Mouse (Mus musculus) megakaryocyte, embryonic 14.5 days (primary cell): ENCODE data around the gene Rab37. TPM values are rescaled to one million over a fixed set of nuclear protein-coding genes. Genes with fewer than 3 reads are reported as not detected.
A peak's percentile ranks its signal among the peaks of the same experiment; 100 is the strongest.

Experiments used
- H3K27me3 ChIP-seq: replicated peaks from 2 replicates; pipeline ENCODE3; 2012; ENCODE audit warnings: inconsistent platforms
- H3K36me3 ChIP-seq: replicated peaks from 2 replicates; pipeline ENCODE3; 2012; ENCODE audit warnings: low read length, inconsistent platforms, mixed read lengths
- H3K4me1 ChIP-seq: 2 replicates; pipeline ENCODE4 v1.6.1; 2012; ENCODE audit warnings: inconsistent platforms
- H3K4me3 ChIP-seq: replicated peaks from 2 replicates; pipeline ENCODE3; 2012; ENCODE audit warnings: moderate library complexity, mild to moderate bottlenecking, inconsistent platforms
- H3K9me3 ChIP-seq: 2 replicates; pipeline ENCODE4 v1.6.1; 2012; ENCODE audit warnings: inconsistent platforms
- FLI1 ChIP-seq: IDR thresholded peaks from 2 replicates; pipeline ENCODE4 v1.6.1; 2012; ENCODE audit warnings: low read length, inconsistent platforms, mixed read lengths
- GATA1 ChIP-seq: IDR thresholded peaks from 3 replicates; pipeline ENCODE4 v1.6.1; 2012; ENCODE audit warnings: mixed read lengths, low read length, inconsistent platforms, borderline replicate concordance
- polyA plus RNA-seq: library from polyadenylated mRNA; stranded (reverse); fragments of >175 nt; gene quantifications from 2 replicates; pipeline ENCODE4 v1.2.3, GENCODE M21; 2012; ENCODE audit warnings: low replicate concordance; ENCODE audit not compliant: insufficient read depth

The Rab37 gene
- 8.4 and 19.8 TPM in 2 replicates for polyA plus RNA-seq

DNA sequence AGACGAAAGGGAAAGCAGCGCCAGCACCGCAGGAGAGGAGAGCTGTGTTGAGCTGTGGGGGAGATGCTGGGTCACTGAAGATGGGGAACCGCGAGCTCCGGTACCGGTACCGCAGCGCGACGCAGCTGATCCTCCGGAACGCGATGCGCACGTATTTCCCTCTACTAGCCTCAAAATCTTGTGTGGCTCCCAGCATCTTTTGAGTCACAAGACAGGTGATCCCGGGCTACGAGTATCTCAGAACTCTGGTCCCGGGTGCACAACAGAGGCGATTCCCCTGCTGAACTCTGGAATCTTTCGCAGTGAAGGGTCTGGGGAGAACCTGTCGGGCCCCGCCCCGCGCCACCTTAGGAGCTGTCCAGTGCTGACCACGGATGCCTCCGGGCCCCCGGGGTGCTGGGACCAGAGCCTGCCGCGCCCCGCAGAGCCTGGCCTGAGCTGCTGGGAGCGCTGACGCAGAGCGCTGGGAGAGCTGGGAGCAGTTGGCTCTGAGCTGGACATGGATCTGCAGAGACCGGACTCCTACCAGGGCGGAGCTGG, at the start of gene Rab37:
TSS of gene Rab37 (plus strand) at position 70 of the 540 bp plus-strand sequence.
- TF ChIP-seq FLI1 (no peak), GATA1 (no peak)
- peak within 1 kb of the TSS; percentile 72 for H3K4me3 ChIP-seq
- H3K9me3 ChIP-seq, result peaks cover 34% of the 10 kb centered on the region
- H3K36me3 ChIP-seq, result no peaks in the 10 kb centered on the region
- H3K4me1 ChIP-seq, result peaks cover 12% of the 10 kb centered on the region
- peaks cover 51% of the 10 kb centered on the region for H3K27me3 ChIP-seq

DNA sequence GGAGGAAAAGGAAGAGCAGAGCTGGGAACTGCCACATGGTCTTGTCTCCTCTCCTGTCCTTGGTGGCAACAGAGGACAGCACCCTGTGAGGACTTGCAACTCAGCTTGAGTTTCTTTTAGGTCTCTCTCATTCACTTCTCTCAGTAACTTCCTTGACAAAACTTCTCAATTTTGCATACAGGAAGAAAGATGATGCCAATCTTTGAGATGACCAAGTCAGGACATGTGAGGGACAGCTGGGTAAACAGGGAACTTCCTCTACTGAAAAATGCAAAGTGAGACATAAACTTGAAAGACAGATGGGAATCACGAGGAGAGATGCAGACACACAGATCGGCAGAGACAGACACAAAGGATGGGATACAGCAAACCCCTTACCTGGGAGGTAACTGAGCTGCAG, 43.0 kb upstream of the Rab37 start, which contains the start of gene Cd300ld3:
TSS of gene Cd300ld3 (minus strand) at position 151 of the 400 bp plus-strand sequence.
- Histone ChIP-seq H3K9me3 (no peaks in the 10 kb centered on the region), H3K4me1 (peaks cover 2% of the 10 kb centered on the region; the same call in 1 of the 2 replicates), H3K27me3 (peaks cover 19% of the 10 kb centered on the region), H3K36me3 (no peaks in the 10 kb centered on the region), H3K4me3 (no peak within 1 kb of the TSS)
- TF ChIP-seq GATA1 (no peak), FLI1 (no peak)

DNA sequence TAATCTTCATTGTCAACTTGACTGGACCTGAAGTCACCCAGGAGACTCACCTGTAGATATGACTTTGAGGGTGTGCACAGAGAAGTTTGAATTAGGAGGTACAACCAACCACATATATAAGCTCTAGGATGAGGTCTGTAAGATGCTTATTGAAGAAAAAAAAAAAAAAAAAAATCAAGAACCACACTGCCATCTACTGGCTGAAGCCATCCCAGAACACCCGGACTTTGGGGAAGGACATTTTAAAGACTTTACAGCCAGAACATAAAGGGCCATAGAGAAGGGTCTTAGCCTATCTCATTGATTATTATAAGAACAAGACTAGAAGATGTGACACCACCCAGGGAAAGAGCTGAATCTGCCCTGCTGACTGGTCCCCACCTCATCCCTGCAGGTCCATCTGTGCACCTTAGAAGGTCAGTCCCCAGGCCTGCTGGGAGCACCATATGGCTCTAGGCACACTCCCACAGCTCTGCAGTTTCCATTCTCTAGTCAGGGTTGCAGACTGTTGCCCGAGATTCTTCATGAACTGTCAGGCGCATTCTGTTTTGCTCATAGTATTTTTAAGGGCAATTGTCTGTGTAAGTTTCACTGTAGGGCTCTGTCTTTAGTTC, 41.8 kb upstream of the Rab37 start:
- Histone ChIP-seq H3K36me3 (no peaks in the 10 kb centered on the region), H3K4me3 (no peak overlapping the region), H3K4me1 (peaks cover 2% of the 10 kb centered on the region; the same call in 1 of the 2 replicates), H3K27me3 (peaks cover 25% of the 10 kb centered on the region), H3K9me3 (no peaks in the 10 kb centered on the region)
- TF ChIP-seq FLI1 (no peak), GATA1 (no peak)

DNA sequence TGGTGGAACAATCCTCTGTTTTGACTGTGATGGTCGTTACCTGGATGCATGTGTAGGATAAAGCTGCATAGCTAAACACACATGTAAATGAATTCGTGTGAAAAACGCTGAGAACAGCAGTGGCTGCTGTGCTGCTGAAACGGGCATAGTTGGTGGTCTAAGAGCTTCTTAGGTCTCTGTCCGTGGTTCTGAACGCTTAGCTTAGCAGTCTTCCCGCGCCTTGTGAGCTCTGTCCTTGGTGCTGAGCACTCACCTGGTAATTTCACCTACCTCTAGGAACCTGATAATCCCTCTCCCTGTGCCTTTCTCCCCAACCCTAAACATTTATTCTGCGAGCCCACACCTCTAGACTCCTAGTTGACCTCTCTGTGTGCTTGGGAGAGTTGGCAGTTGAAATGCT, 39.0 kb upstream of the Rab37 start:
- peaks cover 36% of the 10 kb centered on the region for H3K27me3 ChIP-seq

GRCm38 (mm10) chr11:115052991-115053390, 38.2 kb upstream of the Rab37 start:
- Histone ChIP-seq H3K9me3 (no peaks in the 10 kb centered on the region), H3K4me3 (no peak overlapping the region), H3K4me1 (peaks cover 2% of the 10 kb centered on the region; the same call in 1 of the 2 replicates), H3K36me3 (no peaks in the 10 kb centered on the region), H3K27me3 (peaks cover 41% of the 10 kb centered on the region)
- TF ChIP-seq GATA1, result no peak
- TF ChIP-seq FLI1, result no peak

More for the DNA sequence above, 39.0 kb upstream of the Rab37 start:
- Histone ChIP-seq H3K4me1 (peaks cover 2% of the 10 kb centered on the region; the same call in 1 of the 2 replicates), H3K9me3 (no peaks in the 10 kb centered on the region), H3K4me3 (no peak overlapping the region), H3K36me3 (no peaks in the 10 kb centered on the region)
- TF ChIP-seq FLI1 (no peak), GATA1 (no peak)

- no peaks in the 10 kb centered on the region for H3K9me3 ChIP-seq
- H3K36me3 ChIP-seq, result no peaks in the 10 kb centered on the region
- no peak overlapping the region for H3K4me3 ChIP-seq
- no peak for TF ChIP-seq GATA1
- no peak for TF ChIP-seq FLI1
- H3K27me3 ChIP-seq, result peaks cover 48% of the 10 kb centered on the region
- peaks cover 2% of the 10 kb centered on the region; the same call in 1 of the 2 replicates for H3K4me1 ChIP-seq
Observed at GRCm38 (mm10) chr11:115054537-115054936, 36.7 kb upstream of the Rab37 start.

- H3K27me3 ChIP-seq, result peaks cover 60% of the 10 kb centered on the region
- no peaks in the 10 kb centered on the region for H3K9me3 ChIP-seq
- TF ChIP-seq FLI1, result no peak
- TF ChIP-seq GATA1, result no peak
Observed at GRCm38 (mm10) chr11:115058701-115059100, 32.5 kb upstream of the Rab37 start.

GRCm38 (mm10) chr11:115059797-115060196, 31.4 kb upstream of the Rab37 start:
- H3K9me3 ChIP-seq, result no peaks in the 10 kb centered on the region
- H3K36me3 ChIP-seq, result no peaks in the 10 kb centered on the region
- no peak overlapping the region for H3K4me3 ChIP-seq
- H3K4me1 ChIP-seq, result peaks cover 7% of the 10 kb centered on the region
- peaks cover 59% of the 10 kb centered on the region for H3K27me3 ChIP-seq
- no peak for TF ChIP-seq GATA1
- TF ChIP-seq FLI1, result no peak

More at GRCm38 (mm10) chr11:115058701-115059100, 32.5 kb upstream of the Rab37 start:
- H3K4me3 ChIP-seq, result no peak overlapping the region
- H3K4me1 ChIP-seq, result peaks cover 7% of the 10 kb centered on the region
- H3K36me3 ChIP-seq, result no peaks in the 10 kb centered on the region

DNA sequence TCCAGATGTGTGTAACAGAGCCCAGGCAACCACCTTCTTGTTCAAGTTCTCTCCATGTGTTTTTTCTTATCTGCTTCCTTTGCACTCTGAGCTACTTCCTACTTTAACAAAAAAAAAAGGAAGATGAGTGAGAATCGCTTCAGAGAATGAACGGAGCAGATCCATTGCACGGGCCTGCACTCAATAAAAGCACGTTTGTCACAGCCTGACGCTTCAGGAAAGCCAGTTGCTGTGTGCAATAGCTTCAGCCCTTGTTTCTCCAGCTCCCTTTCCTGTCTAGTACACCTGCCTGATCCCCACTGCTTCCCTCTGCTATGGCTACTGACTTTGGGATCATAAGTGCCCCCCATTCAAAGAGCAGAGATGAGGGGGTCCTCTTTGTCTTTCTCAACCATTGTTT, 29.2 kb upstream of the Rab37 start, which contains the start of gene Cd300e:
TSS of gene Cd300e (minus strand) at position 101 of the 400 bp plus-strand sequence.
- TF ChIP-seq GATA1 (no peak), FLI1 (no peak)
- Histone ChIP-seq H3K4me3 (no peak within 1 kb of the TSS), H3K36me3 (no peaks in the 10 kb centered on the region)

GRCm38 (mm10) chr11:115066768-115067167, 24.5 kb upstream of the Rab37 start:
- TF ChIP-seq FLI1 (no peak), GATA1 (no peak)
- Histone ChIP-seq H3K4me1 (peaks cover 36% of the 10 kb centered on the region), H3K36me3 (no peaks in the 10 kb centered on the region), H3K4me3 (no peak overlapping the region), H3K27me3 (peaks cover 58% of the 10 kb centered on the region), H3K9me3 (no peaks in the 10 kb centered on the region)

More for the DNA sequence above, 29.2 kb upstream of the Rab37 start, which contains the start of gene Cd300e:
- H3K4me1 ChIP-seq, result peaks cover 11% of the 10 kb centered on the region
- H3K27me3 ChIP-seq, result peaks cover 62% of the 10 kb centered on the region
- no peaks in the 10 kb centered on the region for H3K9me3 ChIP-seq
